Mouse (Mus musculus): ENCODE measurements around the gene Sema5b.

Gene Sema5b

DNA sequence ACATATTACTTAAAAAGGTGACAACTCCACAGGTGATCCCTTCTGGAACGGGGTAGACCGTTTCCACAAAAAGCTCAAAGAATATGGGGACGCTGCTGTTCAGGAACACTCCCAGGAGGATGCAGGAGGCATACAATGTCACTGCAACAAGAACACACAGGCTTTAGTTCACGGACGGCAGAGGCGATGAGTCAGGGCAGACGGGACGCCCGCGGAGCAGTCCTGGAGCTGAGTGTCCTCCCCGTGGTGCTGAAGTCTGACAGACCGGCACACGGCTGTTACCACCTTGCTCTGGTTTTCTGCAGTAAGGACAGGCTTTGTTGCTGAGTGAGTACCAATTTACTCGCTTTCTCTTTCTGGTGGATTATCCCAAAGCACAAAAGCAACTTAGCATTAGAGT is 163.9 kb downstream of the Sema5b start:
- DNase-seq (ENCODE audit: low spot score in 2 of 2), result no peak

DNA sequence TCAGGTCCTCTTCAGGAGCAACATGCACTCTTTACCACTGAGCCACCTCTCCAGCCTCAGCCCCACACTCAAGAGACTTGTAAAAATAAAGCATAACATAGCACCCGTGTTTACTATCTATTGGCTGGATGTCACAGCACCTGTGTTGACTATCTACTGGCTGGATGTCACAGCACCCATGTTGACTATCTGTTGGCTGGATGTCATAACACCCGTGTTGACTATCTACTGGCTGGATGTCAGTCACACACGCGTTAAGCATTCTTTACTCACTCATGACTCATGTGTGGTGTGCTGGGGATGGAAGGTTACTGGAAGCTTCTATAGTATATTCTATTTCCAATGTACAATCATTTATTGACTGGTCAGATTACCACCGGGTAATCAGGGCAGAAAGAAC is 166.1 kb downstream of the Sema5b start:
- DNase-seq (ENCODE audit: low spot score in 2 of 2), result no peak

DNA sequence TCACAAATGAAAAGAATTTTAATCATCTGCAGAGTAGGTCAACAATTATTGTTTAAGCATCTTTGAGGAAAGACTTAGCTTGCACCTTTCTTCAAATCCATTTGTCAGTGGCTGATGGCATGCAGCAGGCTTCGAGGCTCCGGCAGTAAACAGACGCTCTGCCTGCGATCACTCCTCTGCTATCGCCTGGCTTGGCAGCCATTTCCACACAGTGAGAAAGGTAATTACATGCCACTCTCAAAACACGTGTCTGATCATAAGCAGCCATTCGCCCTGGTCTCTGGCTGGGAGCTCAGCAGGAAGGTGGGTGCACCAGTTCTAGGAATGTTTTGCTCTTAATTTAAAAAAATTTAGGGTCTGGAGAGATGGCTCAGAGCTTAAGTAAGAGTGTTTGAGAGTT is 170.1 kb downstream of the Sema5b start:
- DNase-seq (ENCODE audit: low spot score in 2 of 2), result no peak

GRCm38 (mm10) chr16:35713606-35714005 is 172.7 kb downstream of the Sema5b start:
- DNase-seq (ENCODE audit: low spot score in 2 of 2), result no peak
